Mouse (Mus musculus) liver, embryonic 16.5 days (tissue): ENCODE measurements at regions not wholly inside any gene's neighbourhood (a gene's known extent, or its start where the extent isn't known, plus 50 kb on each side); places are given as distances from the start of the nearest gene placed in this dataset.

Experiments
- ATAC-seq: fragments of 200-750 bp; cut with Nextera tagmentation; 2 replicates; pipeline ENCODE4 v1.8.0; 2017; ENCODE audit warnings: low read depth, mild to moderate bottlenecking, moderate number of reproducible peaks, moderate library complexity
- H3K27ac ChIP-seq: fragments of 300-500 bp; sonication (generic); 2 replicates; pipeline ENCODE4 v1.5.1; 2014; ENCODE audit warnings: mild to moderate bottlenecking, low read length
- H3K27me3 ChIP-seq: fragments of 300-500 bp; sonication (generic); 2 replicates; pipeline ENCODE4 v1.6.1; 2014; ENCODE audit warnings: low read depth, low read length, mixed read lengths; ENCODE audit not compliant: control insufficient read depth, insufficient read depth
- H3K36me3 ChIP-seq: fragments of 300-500 bp; sonication (generic); 2 replicates; pipeline ENCODE4 v1.6.1; 2014; ENCODE audit warnings: mild to moderate bottlenecking; ENCODE audit not compliant: control insufficient read depth, insufficient read depth
- H3K4me1 ChIP-seq: fragments of 300-500 bp; sonication (generic); 2 replicates; pipeline ENCODE4 v1.6.1; 2014; ENCODE audit warnings: low read depth, low read length, mixed read lengths; ENCODE audit not compliant: control insufficient read depth
- H3K4me2 ChIP-seq: fragments of 300-500 bp; sonication (generic); 2 replicates; pipeline ENCODE4 v1.6.1; 2014; ENCODE audit warnings: low read depth, low read length, mixed read lengths
- H3K4me3 ChIP-seq: fragments of 300-500 bp; sonication (generic); 2 replicates; pipeline ENCODE4 v1.5.1; 2014; ENCODE audit warnings: low read depth, mild to moderate bottlenecking, low read length
- H3K9ac ChIP-seq: fragments of 300-500 bp; sonication (generic); 2 replicates; pipeline ENCODE4 v1.6.1; 2014; ENCODE audit warnings: low read depth, low read length
- H3K9me3 ChIP-seq: fragments of 300-500 bp; sonication (generic); replicated peaks from 2 replicates; pipeline ENCODE4 v1.6.1; 2016; ENCODE audit warnings: low read length; ENCODE audit not compliant: control insufficient read depth
- WGBS: fragments of 180-500 bp; shearing (Covaris S2); extraction: QIAGEN DNeasy Blood & Tissue Kit; methylation state at CpG from one replicate; pipeline ENCODE4 v1.1.7; 2014; ENCODE audit not compliant: insufficient replicate concordance; 5-methylcytosine and 5-hydroxymethylcytosine counted together

GRCm38 (mm10) chr15:67021391-67021790, 520.7 kb upstream of the Lrrc6 start:
- Histone ChIP-seq H3K4me1 (peaks cover 28% of the 10 kb centered on the region), H3K36me3 (no peaks in the 10 kb centered on the region), H3K9me3 (no peaks in the 10 kb centered on the region), H3K4me2 (no peak overlapping the region), H3K4me3 (no peak overlapping the region), H3K9ac (no peak overlapping the region), H3K27me3 (no peaks in the 10 kb centered on the region), H3K27ac (no peak overlapping the region)
- 66% methylated on average over 5 of the region's 5 CpGs for WGBS
- no peak for ATAC-seq

- no peaks in the 10 kb centered on the region for H3K9me3 ChIP-seq
- no peak overlapping the region for H3K9ac ChIP-seq
- no peak overlapping the region for H3K4me3 ChIP-seq
- peak; percentile 30 for ATAC-seq
- no peaks in the 10 kb centered on the region for H3K36me3 ChIP-seq
- no peak overlapping the region for H3K4me2 ChIP-seq
- H3K4me1 ChIP-seq: peaks cover 28% of the 10 kb centered on the region
- WGBS: 56% methylated on average over 1 of the region's 1 CpGs
- H3K27ac ChIP-seq: peak overlapping the region; percentile 48; the same call in 1 of the 2 replicates
- no peaks in the 10 kb centered on the region for H3K27me3 ChIP-seq
Measured at GRCm38 (mm10) chr15:67019891-67020290, 519.2 kb upstream of the Lrrc6 start.

GRCm38 (mm10) chr15:67019194-67019661, 518.5 kb upstream of the Lrrc6 start:
- H3K9ac ChIP-seq: no peak overlapping the region
- H3K4me1 ChIP-seq: peaks cover 28% of the 10 kb centered on the region
- no peaks in the 10 kb centered on the region for H3K9me3 ChIP-seq
- no peak overlapping the region for H3K4me2 ChIP-seq
- no peaks in the 10 kb centered on the region for H3K27me3 ChIP-seq
- peak overlapping the region; percentile 58 for H3K27ac ChIP-seq
- no peak overlapping the region for H3K4me3 ChIP-seq
- 51% methylated on average over 6 of the region's 6 CpGs for WGBS
- ATAC-seq: no peak
- no peaks in the 10 kb centered on the region for H3K36me3 ChIP-seq
